Mouse (Mus musculus): ENCODE results near the gene Xrcc6. TPM values are rescaled to one million over a fixed set of nuclear protein-coding genes. Genes with fewer than 3 reads are reported as not detected.

The Xrcc6 gene
- total RNA-seq (2021), result 120 and 140 TPM in 2 replicates
- long read RNA-seq, experiment 1, transcript Xrcc6-201 (13 exons, 2,114 nt), result major isoform, 65 of 101 reads
- long read RNA-seq, experiment 1, partial matches to known transcripts, result 8 of 101 reads
- long read RNA-seq, experiment 1, other reads (novel, unspliced or antisense), result 28 of 101 reads
- long read RNA-seq, experiment 2, transcript Xrcc6-201 (13 exons, 2,114 nt), result major isoform, 30 of 65 reads
- long read RNA-seq, experiment 2, partial matches to known transcripts, result 7 of 65 reads
- long read RNA-seq, experiment 2, other reads (novel, unspliced or antisense), result 28 of 65 reads

GRCm38 (mm10) chr15:81987646-81988045 is at the start of gene Xrcc6:
Xrcc6 (plus strand) TSS chr15:81987835.
- DNase-seq, result peak; percentile 60

- peak; percentile 70 for DNase-seq
Observed at GRCm38 (mm10) chr15:81938246-81938645, 49.4 kb upstream of the Xrcc6 start.

GRCm38 (mm10) chr15:81939157-81939715 is 48.4 kb upstream of the Xrcc6 start:
- peak; percentile 51 for DNase-seq

- DNase-seq, result no peak
Observed at GRCm38 (mm10) chr15:81939774-81940173, 47.9 kb upstream of the Xrcc6 start.

- no peak for DNase-seq
Observed at GRCm38 (mm10) chr15:81940219-81940618, 47.4 kb upstream of the Xrcc6 start.

- DNase-seq, result no peak
Observed at GRCm38 (mm10) chr15:81941010-81941409, 46.6 kb upstream of the Xrcc6 start.

GRCm38 (mm10) chr15:81943176-81943749 is 44.4 kb upstream of the Xrcc6 start:
- DNase-seq, result no peak

GRCm38 (mm10) chr15:81949076-81949475 is 38.6 kb upstream of the Xrcc6 start:
- no peak for DNase-seq

- no peak for DNase-seq
Observed at GRCm38 (mm10) chr15:81949476-81950131, 38.0 kb upstream of the Xrcc6 start.

- no peak for DNase-seq
Observed at GRCm38 (mm10) chr15:81950716-81951115, 36.9 kb upstream of the Xrcc6 start.

- no peak for DNase-seq
Observed at GRCm38 (mm10) chr15:81951159-81951558, 36.5 kb upstream of the Xrcc6 start.

- DNase-seq, result no peak
Observed at GRCm38 (mm10) chr15:81952310-81952709, 35.3 kb upstream of the Xrcc6 start.

- no peak for DNase-seq
Observed at GRCm38 (mm10) chr15:81954151-81954583, 33.5 kb upstream of the Xrcc6 start.

GRCm38 (mm10) chr15:81954716-81955115 is 32.9 kb upstream of the Xrcc6 start:
- no peak for DNase-seq

GRCm38 (mm10) chr15:81955414-81955813 is 32.2 kb upstream of the Xrcc6 start:
- no peak for DNase-seq

GRCm38 (mm10) chr15:81956457-81956856 is 31.2 kb upstream of the Xrcc6 start:
- peak; percentile 81 for DNase-seq

- DNase-seq, result no peak
Observed at GRCm38 (mm10) chr15:81957598-81957997, 30.0 kb upstream of the Xrcc6 start.

- no peak for DNase-seq
Observed at GRCm38 (mm10) chr15:81958906-81959305, 28.7 kb upstream of the Xrcc6 start.

GRCm38 (mm10) chr15:81960171-81961077 is 27.2 kb upstream of the Xrcc6 start, which contains the start of gene Pmm1:
Pmm1 (minus strand) TSS chr15:81960930.
- peak; percentile 100 for DNase-seq

GRCm38 (mm10) chr15:81961078-81961451 is 26.6 kb upstream of the Xrcc6 start:
- no peak for DNase-seq

- DNase-seq, result no peak
Observed at GRCm38 (mm10) chr15:81964262-81964661, 23.4 kb upstream of the Xrcc6 start.

GRCm38 (mm10) chr15:81964980-81965545 is 22.6 kb upstream of the Xrcc6 start:
- DNase-seq, result no peak

Measured in adrenal gland, postnatal 14 days (tissue).